Mouse (Mus musculus) lung, embryonic 15.5 days (tissue): ENCODE measurements at regions not wholly inside any gene's neighbourhood (a gene's known extent, or its start where the extent isn't known, plus 50 kb on each side); places are given as distances from the start of the nearest gene placed in this dataset.

Experiments used
- ATAC-seq: fragments of 200-750 bp; cut with Nextera tagmentation; 2 replicates; pipeline ENCODE4 v1.8.0; 2017; ENCODE audit warnings: moderate number of reproducible peaks, borderline replicate concordance; ENCODE audit not compliant: low FRiP score, low TSS enrichment; ENCODE audit errors: extremely low read depth
- H3K27ac ChIP-seq: fragments of 300-500 bp; sonication (generic); 2 replicates; pipeline ENCODE4 v1.5.1; 2015; ENCODE audit warnings: moderate library complexity, mild to moderate bottlenecking, inconsistent platforms
- H3K27me3 ChIP-seq: fragments of 300-500 bp; sonication (generic); 2 replicates; pipeline ENCODE4 v1.6.1; 2015; ENCODE audit warnings: inconsistent platforms
- H3K36me3 ChIP-seq: fragments of 300-500 bp; sonication (generic); 2 replicates; pipeline ENCODE4 v1.6.1; 2015; ENCODE audit warnings: inconsistent platforms
- H3K4me1 ChIP-seq: fragments of 300-500 bp; sonication (generic); 2 replicates; pipeline ENCODE4 v1.6.1; 2015; ENCODE audit warnings: inconsistent platforms
- H3K4me2 ChIP-seq: fragments of 300-500 bp; sonication (generic); 2 replicates; pipeline ENCODE4 v1.6.1; 2015; ENCODE audit warnings: inconsistent platforms, mild to moderate bottlenecking, moderate library complexity
- H3K4me3 ChIP-seq: fragments of 300-500 bp; sonication (generic); 2 replicates; pipeline ENCODE4 v1.5.1; 2015; ENCODE audit warnings: mild to moderate bottlenecking, inconsistent platforms
- H3K9ac ChIP-seq: fragments of 300-500 bp; sonication (generic); 2 replicates; pipeline ENCODE4 v1.6.1; 2015; ENCODE audit warnings: inconsistent platforms
- H3K9me3 ChIP-seq: fragments of 300-500 bp; sonication (generic); 2 replicates; pipeline ENCODE4 v1.6.1; 2016; ENCODE audit warnings: inconsistent platforms
- WGBS: fragments of 180-500 bp; shearing (Covaris S2); methylation state at CpG from one replicate; pipeline ENCODE4 v1.1.7; 2015; 5-methylcytosine and 5-hydroxymethylcytosine counted together

- Histone ChIP-seq H3K27ac (no peak overlapping the region), H3K9me3 (no peaks in the 10 kb centered on the region), H3K9ac (no peak overlapping the region), H3K4me2 (peak overlapping the region; percentile 26; the same call in 1 of the 2 replicates), H3K4me3 (no peak overlapping the region), H3K36me3 (no peaks in the 10 kb centered on the region), H3K27me3 (no peaks in the 10 kb centered on the region), H3K4me1 (peaks cover 9% of the 10 kb centered on the region; the same call in 1 of the 2 replicates)
- 21% methylated on average over 7 of the region's 8 CpGs for WGBS
- no peak for ATAC-seq
Measured at GRCm38 (mm10) chr8:28594606-28595005, 1147.1 kb downstream of the Poteg start.

DNA sequence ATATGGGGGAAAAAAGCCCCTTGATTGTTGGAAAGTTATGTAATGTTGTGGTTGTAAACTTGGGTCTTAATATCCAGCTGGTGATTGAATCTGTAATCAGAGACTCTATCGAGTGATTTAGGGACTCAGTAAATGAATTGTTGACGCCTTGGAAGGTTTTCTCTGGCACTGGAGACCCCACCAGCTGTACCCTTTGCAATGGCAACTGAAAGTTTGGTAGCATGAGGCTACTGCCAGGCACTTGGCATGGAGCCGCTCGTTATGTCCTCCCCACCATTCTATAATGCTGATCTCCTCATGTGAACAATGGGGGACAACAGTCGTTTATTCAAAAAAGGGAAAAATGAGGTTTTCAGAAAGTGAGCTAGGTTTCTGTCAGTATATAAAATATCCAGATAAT is 1148.4 kb downstream of the Poteg start:
- H3K27me3 ChIP-seq, result no peaks in the 10 kb centered on the region
- no peak for ATAC-seq
- H3K36me3 ChIP-seq, result no peaks in the 10 kb centered on the region
- H3K4me3 ChIP-seq, result no peak overlapping the region
- peaks cover 9% of the 10 kb centered on the region; the same call in 1 of the 2 replicates for H3K4me1 ChIP-seq
- H3K9me3 ChIP-seq, result no peaks in the 10 kb centered on the region
- no peak overlapping the region for H3K9ac ChIP-seq
- H3K27ac ChIP-seq, result no peak overlapping the region
- no peak overlapping the region for H3K4me2 ChIP-seq
- 81% methylated on average over 5 of the region's 5 CpGs for WGBS
